Mouse (Mus musculus): ENCODE measurements around the gene Foxp1.

- TF ChIP-seq POLR2A (IDR thresholded peaks at IDR 0.05; ENCODE audit: insufficient read length, low read depth) = no peak
- TF ChIP-seq CEBPB (IDR thresholded peaks at IDR 0.05; ENCODE audit: insufficient read depth, poor library complexity, severe bottlenecking) = no peak
- no peak for TF ChIP-seq USF1 (IDR thresholded peaks at IDR 0.05; ENCODE audit: low read depth)
- no peak for TF ChIP-seq MYOG (IDR thresholded peaks at IDR 0.05; ENCODE audit: control insufficient read depth in 1 of 3, insufficient read depth in 1 of 3, insufficient read length in 2 of 3, low read depth in 2 of 3)
- TF ChIP-seq MAX (IDR thresholded peaks at IDR 0.05; ENCODE audit: low read depth) = no peak
- TF ChIP-seq SRF (IDR thresholded peaks at IDR 0.05; ENCODE audit: control insufficient read depth, insufficient read length, low read depth) = no peak
- TF ChIP-seq E2F4 (IDR thresholded peaks at IDR 0.05; ENCODE audit: insufficient read depth) = no peak
- TF ChIP-seq TCF3 (IDR thresholded peaks at IDR 0.05; ENCODE audit: insufficient read length, low read depth) = no peak
- TF ChIP-seq MYOD1 (IDR thresholded peaks at IDR 0.05; ENCODE audit: control insufficient read depth in 1 of 3, insufficient read length in 2 of 3, low read depth in 2 of 3) = no peak
- TF ChIP-seq TCF12 (IDR thresholded peaks at IDR 0.05; ENCODE audit: insufficient read depth, poor library complexity, severe bottlenecking) = no peak
- no peak for TF ChIP-seq REST (IDR thresholded peaks at IDR 0.05; ENCODE audit: insufficient read depth, insufficient read length)
These were observed 470.8 kb downstream of the Foxp1 start for GRCm38 (mm10) chr6:99051724-99052123.
